Mouse (Mus musculus): Measurements from ENCODE around the gene Slc45a3.
A peak's percentile ranks its signal among the peaks of the same experiment; 100 is the strongest.

Slc45a3 gene

DNA sequence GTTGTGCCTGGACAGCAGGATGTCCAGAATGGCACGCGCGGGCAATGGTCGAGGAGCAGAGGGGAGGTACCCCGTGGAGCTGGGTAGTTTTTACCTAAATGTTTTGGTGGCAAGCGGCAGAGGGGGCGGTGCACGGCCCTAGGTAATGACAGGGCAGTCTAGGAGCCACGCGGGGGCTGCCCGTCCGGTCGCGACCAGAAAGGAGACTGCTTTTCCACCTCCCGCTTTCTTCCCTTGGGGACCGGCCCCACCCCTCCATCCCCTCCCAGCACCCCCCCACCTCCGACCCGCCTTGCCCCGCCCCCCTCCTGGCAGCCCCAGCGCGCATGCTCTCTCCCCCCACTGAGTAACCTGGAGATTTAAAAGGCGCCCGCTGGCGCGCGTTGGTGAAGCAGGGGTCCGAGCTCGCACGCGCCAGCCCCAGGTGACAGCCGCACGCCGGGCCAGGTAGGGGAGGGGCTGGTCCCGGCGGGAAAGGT lies at the start of gene Slc45a3:
Gene Slc45a3 (plus strand): TSS at position 362 of the 479 bp plus-strand sequence.
- DNase-seq (ENCODE audit: low spot score) = no peak

DNA sequence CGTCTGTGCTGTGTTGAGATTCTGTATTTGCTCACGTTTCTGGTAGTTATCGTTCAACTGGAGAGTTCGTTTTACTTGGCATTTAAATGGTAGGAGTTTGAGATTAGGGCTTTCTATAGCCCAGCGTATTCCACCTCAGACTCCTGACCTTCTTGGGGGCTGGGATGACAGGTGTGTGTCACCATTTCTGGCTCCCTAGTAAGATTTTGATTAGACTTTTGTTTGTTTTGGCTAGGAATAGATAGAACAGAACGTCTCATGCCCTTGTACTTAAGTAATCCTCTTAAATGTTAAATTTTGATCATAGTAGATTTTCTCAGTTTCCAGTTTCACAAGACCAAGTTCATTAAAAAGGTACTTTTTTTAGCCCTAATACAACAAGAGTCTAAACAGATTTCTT lies 45.1 kb upstream of the Slc45a3 start:
- DNase-seq (ENCODE audit: low spot score) = no peak

- no peak for DNase-seq (ENCODE audit: low spot score)
These were observed 43.7 kb upstream of the Slc45a3 start for GRCm38 (mm10) chr1:131919052-131919451.

DNA sequence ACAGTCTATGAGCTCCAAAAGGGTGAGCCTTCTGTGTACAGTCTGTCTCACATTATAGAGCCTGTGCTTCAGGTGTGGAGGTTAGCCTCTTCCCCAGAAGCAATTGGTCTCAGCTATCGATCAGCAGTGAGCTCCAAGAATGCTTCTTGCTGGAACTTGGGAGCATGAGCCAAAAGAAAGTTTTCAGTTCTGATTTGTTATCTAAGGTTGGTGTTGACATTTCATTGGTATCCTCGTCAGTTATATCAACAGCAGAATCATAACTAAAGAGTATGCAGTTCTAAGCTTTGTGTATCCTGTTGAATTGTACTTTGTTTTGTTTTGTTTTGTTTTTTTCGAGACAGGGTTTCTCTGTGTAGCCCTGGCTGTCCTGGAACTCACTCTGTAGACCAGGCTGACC lies 40.7 kb upstream of the Slc45a3 start:
- DNase-seq (ENCODE audit: low spot score) = no peak

DNA sequence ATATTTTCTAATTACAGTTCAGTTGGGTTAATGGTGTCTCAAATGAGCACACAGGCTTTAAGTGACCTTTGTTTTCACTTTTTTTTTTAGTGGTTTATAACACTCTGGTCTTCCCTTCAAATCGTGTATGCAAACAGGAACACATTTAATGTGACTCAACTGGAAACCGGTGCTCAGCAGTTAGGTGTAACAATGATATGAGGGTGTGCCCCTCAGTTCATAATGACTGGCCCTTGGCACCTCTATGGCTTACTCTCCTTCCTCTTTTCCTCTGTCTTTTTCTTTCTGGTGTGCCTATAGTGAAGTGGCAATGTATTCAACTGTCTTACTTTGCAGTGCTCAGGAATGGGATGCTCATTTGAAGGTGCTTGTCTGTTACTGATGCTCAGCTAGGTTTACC lies 29.3 kb upstream of the Slc45a3 start:
- DNase-seq (ENCODE audit: low spot score) = no peak

DNA sequence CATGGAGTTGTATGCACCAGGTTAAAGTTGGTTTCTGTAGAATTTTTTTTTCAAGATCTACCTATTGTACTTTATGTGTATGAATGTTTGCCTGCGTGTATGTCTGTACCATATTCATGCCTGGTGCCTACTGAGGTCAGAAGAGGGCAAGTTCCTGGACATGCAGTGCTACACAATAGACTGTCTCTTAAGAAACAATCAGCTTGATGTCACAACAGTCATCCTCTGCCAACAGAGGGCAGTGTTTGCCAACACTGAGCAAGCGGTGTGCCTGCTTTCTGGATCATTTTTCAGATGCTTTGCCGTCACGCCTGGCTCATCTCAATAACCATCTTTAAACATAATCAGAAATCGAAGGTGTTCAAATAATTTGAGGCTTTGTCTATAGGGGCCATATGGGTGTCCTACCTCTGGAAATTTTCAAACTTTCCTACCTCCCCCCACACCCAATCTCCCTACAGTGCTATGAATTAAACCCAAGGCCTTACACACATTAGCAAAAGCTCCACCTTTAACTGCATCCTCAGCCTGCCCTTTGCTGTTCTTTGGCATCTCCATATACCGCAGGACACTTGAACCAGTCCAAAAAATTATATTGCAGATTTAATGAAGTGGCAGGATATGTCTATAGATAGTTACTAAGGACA lies 25.0 kb upstream of the Slc45a3 start:
- DNase-seq (ENCODE audit: low spot score) = peak; percentile 47

DNA sequence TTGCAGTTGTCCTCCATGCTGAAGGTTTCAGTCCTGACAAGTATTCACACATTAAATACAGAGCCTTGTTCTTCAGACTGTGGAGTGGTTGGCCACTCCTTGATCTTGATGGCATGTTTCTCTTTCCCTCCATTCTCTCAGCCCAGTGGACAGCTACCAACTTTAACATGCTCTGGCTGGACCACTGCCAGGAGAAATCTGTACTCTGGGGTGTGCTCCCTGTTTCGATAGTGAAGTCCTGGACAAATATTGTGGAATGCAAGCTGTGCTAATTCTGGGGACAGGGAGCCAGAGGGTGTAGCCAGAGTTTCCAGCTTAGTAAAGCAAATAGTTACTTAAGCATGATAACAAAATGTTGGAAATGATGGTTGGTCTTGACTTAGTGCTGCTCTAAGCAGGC lies 24.0 kb upstream of the Slc45a3 start:
- DNase-seq (ENCODE audit: low spot score) = no peak

DNA sequence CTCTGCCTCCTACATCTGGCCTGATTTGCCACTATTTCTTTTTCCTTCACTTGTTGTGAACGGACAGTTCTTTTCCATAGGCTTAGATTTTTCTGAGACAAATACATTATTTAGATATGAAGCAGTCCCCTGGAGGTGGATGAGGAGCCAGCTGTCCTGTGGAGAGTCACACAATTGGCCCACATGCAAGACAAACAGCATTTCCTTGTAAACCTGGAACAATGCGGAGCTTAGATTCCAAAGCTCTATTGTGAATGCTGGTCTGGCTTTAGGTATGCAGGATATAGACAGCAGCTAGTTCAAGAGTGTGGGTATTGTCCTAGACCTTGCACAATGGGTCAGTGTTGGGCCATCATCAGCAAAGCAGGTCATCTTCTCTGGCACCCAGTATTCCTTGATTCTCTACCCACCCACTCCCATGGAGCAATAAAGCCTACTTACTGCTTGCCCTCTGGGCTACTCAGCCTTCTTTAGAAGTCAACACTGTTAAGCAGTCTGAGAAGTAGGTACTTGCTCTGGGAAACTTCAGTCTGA lies 22.0 kb upstream of the Slc45a3 start:
- DNase-seq (ENCODE audit: low spot score) = no peak

DNA sequence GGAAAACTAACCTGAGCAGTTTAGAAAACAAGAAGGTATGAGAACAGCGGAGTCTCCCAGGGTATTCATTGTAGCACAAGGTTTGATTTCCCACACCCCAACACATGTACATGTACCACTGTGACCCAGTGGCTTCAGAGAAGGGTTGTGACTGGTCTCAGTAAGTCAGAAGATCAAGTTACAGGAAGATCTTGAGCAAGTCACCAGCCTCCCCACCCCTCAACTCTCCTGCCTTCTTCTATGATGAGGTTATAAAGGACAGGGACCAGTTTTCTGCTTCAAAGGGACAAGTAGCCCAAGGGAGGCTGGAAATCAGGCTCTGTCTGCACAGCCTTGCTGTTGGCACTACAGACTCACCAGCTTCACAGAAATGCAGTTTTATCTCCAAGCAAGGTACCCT lies 21.3 kb upstream of the Slc45a3 start:
- no peak for DNase-seq (ENCODE audit: low spot score)

- peak; percentile 21 for DNase-seq (ENCODE audit: low spot score)
These were observed 19.9 kb upstream of the Slc45a3 start for GRCm38 (mm10) chr1:131942621-131943590.

GRCm38 (mm10) chr1:131945674-131946440 lies 16.9 kb upstream of the Slc45a3 start:
- no peak for DNase-seq (ENCODE audit: low spot score)

DNA sequence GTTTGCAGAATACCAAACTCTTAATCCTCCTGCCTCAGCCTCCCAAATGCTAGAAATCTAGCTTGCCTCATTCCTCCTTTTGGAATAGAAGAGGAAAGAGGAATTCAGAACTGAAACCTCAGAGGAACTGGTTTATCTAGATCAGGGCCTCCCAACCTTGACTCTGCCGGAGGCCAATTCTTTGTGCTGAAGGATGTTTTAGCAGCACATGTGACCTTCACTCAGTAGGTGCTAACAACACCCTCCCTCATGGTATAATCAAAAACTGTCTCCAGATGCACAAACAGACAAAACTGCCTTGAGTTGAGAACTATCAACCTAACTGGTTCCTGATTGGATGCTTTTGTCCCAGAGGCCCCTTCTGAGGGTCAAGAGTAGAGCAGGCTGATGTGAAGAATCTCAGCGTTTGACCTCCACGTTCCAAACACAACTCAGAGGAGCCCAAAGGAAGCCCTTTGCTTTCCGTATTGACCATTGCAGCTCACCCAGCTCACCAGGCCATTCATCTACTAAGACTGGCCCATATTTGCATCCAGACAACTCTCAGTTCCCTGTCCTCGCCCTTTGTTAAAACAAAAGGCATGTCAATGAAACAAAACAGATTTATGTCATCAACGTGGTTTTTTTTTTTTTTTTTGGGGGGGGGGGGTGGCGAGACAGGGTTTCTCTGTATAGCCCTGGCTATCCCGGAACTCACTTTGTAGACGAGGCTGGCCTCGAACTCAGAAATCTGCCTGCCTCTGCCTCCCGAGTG lies 16.1 kb upstream of the Slc45a3 start:
- DNase-seq (ENCODE audit: low spot score) = peak; percentile 37

DNA sequence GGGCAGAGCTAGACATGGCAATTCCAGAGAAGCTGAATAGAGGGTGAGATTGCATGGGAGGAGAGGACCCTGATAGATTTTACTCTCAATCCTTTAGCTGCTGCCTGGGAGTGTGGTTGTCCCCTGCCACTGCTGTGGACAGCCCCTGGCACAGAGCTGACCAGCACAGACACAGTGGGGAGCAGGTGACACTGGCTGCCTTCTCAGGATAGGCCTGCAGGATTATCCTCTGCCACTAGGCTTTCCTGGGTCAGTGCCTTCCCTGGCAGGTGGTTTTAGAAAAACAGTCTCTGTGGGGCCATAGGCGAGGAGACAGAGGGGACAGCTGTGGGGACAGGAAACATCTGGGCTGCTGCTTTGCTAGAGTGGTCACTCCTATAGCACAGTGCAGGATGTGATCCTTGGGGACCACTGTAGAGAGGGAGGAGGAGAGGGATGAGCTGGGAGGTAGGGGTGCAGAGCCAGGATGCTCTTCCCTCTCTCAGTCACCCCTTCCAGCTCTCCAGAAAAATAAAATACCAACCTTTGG lies 14.7 kb upstream of the Slc45a3 start:
- DNase-seq (ENCODE audit: low spot score) = no peak

DNA sequence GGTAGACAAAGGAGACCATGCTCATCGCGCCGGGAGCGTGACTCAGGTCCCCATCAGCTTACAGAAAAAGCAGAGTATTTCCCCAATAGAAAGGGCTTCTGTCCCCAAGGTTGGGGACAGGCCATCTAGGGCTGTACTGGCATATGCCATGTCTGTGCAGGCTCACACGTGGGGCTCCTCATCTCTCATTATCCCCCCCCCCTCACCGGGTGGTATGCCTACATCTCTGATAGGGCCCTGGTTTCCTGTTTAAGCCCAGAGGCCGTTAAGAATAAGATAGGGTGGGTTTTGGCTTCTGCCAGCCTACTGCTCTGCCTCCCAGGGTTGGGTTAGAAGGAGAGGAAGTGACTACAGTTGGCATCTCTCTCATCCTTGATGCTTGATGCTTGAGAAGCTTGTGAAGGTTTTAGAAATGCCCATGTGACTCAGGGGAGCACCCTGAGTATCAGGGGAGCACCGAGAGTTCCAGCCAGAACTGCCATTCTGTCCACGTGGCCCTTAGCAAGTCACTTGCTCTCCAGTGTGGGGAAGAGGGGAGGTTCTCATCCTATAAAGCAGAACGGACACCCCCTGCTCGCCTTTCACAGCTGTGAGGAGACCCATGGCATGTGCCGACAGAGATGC lies 8.4 kb upstream of the Slc45a3 start:
- no peak for DNase-seq (ENCODE audit: low spot score)

DNA sequence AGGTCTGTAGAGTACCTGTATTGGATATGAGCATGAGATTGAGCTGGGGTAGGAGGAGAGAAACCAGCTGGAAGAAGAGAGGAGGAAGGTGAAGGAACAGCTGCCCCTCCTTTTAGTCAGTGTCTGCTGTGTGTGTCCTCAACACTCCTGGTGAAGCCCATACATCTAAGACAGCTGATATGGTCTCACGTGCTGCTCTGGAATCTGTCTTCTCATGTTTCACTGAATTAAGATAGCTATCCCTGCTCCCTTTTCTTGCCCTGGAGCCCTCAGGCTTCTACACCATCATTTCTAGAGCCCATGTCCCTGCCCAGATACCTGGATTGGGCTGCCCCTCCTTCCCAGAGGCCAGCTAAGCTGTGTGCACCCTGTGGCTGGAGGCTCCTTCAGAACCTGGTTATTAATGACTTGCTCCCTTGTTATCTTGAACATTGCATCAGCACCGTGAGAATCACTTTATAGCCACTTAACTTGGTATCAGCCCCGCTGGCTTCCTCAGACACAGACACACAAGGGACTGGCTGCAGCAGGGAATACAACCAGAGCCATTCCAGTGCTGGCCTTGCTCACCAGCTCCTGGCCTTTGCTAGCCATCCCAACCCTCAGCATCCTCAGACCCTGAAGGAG lies 7.5 kb upstream of the Slc45a3 start:
- DNase-seq (ENCODE audit: low spot score) = no peak

DNA sequence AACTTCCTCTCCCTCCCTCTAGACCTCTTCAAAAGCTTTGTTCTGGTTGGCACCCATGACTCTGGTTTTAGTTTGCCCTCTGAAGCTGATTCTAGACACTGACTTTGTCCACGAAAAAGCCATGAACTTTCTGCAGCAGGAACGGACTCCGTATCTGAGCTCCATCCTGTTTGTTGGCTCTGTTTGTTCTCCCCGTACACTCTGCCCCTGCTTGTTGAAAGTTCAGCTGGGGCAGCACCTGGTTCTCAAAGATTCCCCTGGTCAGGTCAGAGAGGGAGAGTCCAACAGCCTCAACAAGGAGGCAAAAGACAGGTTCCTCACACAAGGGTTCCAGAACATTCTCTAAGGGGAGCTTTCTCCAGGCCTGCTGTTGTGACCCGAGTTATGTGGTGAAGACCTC lies 5.4 kb upstream of the Slc45a3 start:
- DNase-seq (ENCODE audit: low spot score) = no peak

GRCm38 (mm10) chr1:131961004-131961403 lies 1.8 kb upstream of the Slc45a3 start:
- no peak for DNase-seq (ENCODE audit: low spot score)

GRCm38 (mm10) chr1:131963085-131963951 lies 551 bp downstream of the Slc45a3 start:
- DNase-seq (ENCODE audit: low spot score) = no peak

DNA sequence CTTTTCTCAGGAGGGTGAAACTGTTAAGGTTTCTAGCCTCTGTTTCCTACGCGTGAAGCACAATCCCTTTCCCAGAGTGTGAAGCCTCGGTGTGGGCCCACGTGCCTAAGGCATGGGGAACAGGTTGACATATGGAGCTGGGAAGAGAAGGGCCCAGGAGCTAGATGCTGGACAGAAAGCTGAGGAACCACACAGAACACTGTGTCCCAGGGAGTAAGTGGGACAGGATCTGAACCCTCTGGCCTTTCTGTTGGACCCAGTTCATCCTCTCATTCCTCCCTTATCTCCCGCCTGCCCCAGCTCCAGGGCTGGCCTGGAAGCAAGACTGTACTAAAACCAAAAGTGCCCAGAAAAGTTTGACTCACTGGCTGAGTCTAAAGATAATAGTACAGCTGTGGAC lies 1.3 kb downstream of the Slc45a3 start:
- DNase-seq (ENCODE audit: low spot score) = no peak
